Mouse (Mus musculus): ENCODE data around the gene Krt71. TPM values are rescaled to one million over a fixed set of nuclear protein-coding genes. Genes with fewer than 3 reads are reported as not detected.

The Krt71 gene
- polyA plus RNA-seq, 1 experiment from 2014 or later: not detected

Small RNA genes within 50 kb of the gene (microRNA-seq; reads per million reads assigned to microRNA genes)
- gene Gm44323 (not detected), gene Gm44342 (not detected)

Other genes with a start within 250 kb of the Krt71 start
- not detected in 2 replicates for gene Gm49425, start 225.8 kb downstream of the Krt71 start, polyA plus RNA-seq (2015; fragmentation: Nextera tagmentation; extraction: Ambion mirVana)
- gene Krt84, start 210.3 kb downstream of the Krt71 start, polyA plus RNA-seq (2015; fragmentation: Nextera tagmentation; extraction: Ambion mirVana): not detected in 2 replicates
- gene Krt82, start 192.4 kb downstream of the Krt71 start, polyA plus RNA-seq (2015; fragmentation: Nextera tagmentation; extraction: Ambion mirVana): not detected in 2 replicates
- not detected in 2 replicates for gene Krt90, start 180.2 kb downstream of the Krt71 start, polyA plus RNA-seq (2015; fragmentation: Nextera tagmentation; extraction: Ambion mirVana)
- not detected in 2 replicates for gene Krt75, start 169.2 kb downstream of the Krt71 start, polyA plus RNA-seq (2015; fragmentation: Nextera tagmentation; extraction: Ambion mirVana)
- not detected in 2 replicates for gene Gm5414, start 114.9 kb downstream of the Krt71 start, polyA plus RNA-seq (2015; fragmentation: Nextera tagmentation; extraction: Ambion mirVana)
- not detected in 2 replicates for gene Gm5478, start 95.7 kb downstream of the Krt71 start, polyA plus RNA-seq (2015; fragmentation: Nextera tagmentation; extraction: Ambion mirVana)
- not detected in 2 replicates for gene Krt6b, start 62.8 kb downstream of the Krt71 start, polyA plus RNA-seq (2015; fragmentation: Nextera tagmentation; extraction: Ambion mirVana)
- not detected in 2 replicates for gene Krt6a, start 48.8 kb downstream of the Krt71 start, polyA plus RNA-seq (2015; fragmentation: Nextera tagmentation; extraction: Ambion mirVana)
- gene Krt5, start 30.2 kb downstream of the Krt71 start, polyA plus RNA-seq (2015; fragmentation: Nextera tagmentation; extraction: Ambion mirVana): 0.14 and 0.35 TPM in 2 replicates
- not detected in 2 replicates for gene Krt72, start 43.4 kb upstream of the Krt71 start, polyA plus RNA-seq (2015; fragmentation: Nextera tagmentation; extraction: Ambion mirVana)
- 0.59 and 0.66 TPM in 2 replicates for gene Krt73, start 59.2 kb upstream of the Krt71 start, polyA plus RNA-seq (2015; fragmentation: Nextera tagmentation; extraction: Ambion mirVana)
- gene Krt2, start 75.1 kb upstream of the Krt71 start, polyA plus RNA-seq (2015; fragmentation: Nextera tagmentation; extraction: Ambion mirVana): not detected in 2 replicates
- 3.5 and 3.9 TPM in 2 replicates for gene Krt1, start 107.7 kb upstream of the Krt71 start, polyA plus RNA-seq (2015; fragmentation: Nextera tagmentation; extraction: Ambion mirVana)
- 0.19 and 0.65 TPM in 2 replicates for gene Krt77, start 126.6 kb upstream of the Krt71 start, polyA plus RNA-seq (2015; fragmentation: Nextera tagmentation; extraction: Ambion mirVana)
- gene Krt76, start 149.8 kb upstream of the Krt71 start, polyA plus RNA-seq (2015; fragmentation: Nextera tagmentation; extraction: Ambion mirVana): not detected in 2 replicates
- not detected in 2 replicates for gene Krt4, start 181.6 kb upstream of the Krt71 start, polyA plus RNA-seq (2015; fragmentation: Nextera tagmentation; extraction: Ambion mirVana)
- gene Krt79, start 197.2 kb upstream of the Krt71 start, polyA plus RNA-seq (2015; fragmentation: Nextera tagmentation; extraction: Ambion mirVana): 0.10 and 0.33 TPM in 2 replicates
- not detected in 2 replicates for gene Krt78, start 211.2 kb upstream of the Krt71 start, polyA plus RNA-seq (2015; fragmentation: Nextera tagmentation; extraction: Ambion mirVana)

Measured in forebrain, embryonic 13.5 days (tissue).